In genomic region chr9:121415626-121416241, GRCm38 (mm10) we compare ENCODE assay signal across 8 mouse cellular contexts.
DNase-seq lines count a peak whose midpoint lies in the region; ATAC-seq lines count a peak whose summit lies in the region.

No protein-coding gene starts in this region.

- no peak overlapping the region for H3K9ac ChIP-seq in liver, embryonic 15.5 days
- no peak overlapping the region for H3K9ac ChIP-seq in liver, embryonic 12.5 days
- H3K9ac ChIP-seq in intestine, embryonic 16.5 days (ENCODE audit: low read depth, low read length), result peak overlapping the region; percentile 53
- H3K9ac ChIP-seq in forebrain, embryonic 15.5 days (replicated peaks), result no peak overlapping the region

- peak; percentile 79 for DNase-seq in cerebellum, adult 9-10 months
- peak; percentile 64 for DNase-seq in lung, postnatal 14 days
- no peak for DNase-seq in left cerebral cortex, adult 9 months (ENCODE audit: low spot score in 2 of 2)
- DNase-seq in thymus, adult 18-20 months, result no peak

- 76% methylated on average over 19 of the region's 19 CpGs for WGBS in liver, embryonic 15.5 days (ENCODE audit: insufficient replicate concordance)
- 78% methylated on average over 19 of the region's 19 CpGs for WGBS in liver, embryonic 12.5 days (ENCODE audit: insufficient replicate concordance)
- WGBS in intestine, embryonic 16.5 days, result 59% methylated on average over 19 of the region's 19 CpGs
- WGBS in forebrain, embryonic 15.5 days, result 83% methylated on average over 19 of the region's 19 CpGs

- ATAC-seq in liver, embryonic 15.5 days (ENCODE audit: insufficient read depth), result peak; percentile 42; the same call in 1 of the 2 replicates
- no peak for ATAC-seq in liver, embryonic 12.5 days
- ATAC-seq in intestine, embryonic 16.5 days, result peak; percentile 99
- no peak for ATAC-seq in forebrain, embryonic 15.5 days (replicated peaks)

- H3K4me1 ChIP-seq in liver, embryonic 15.5 days (replicated peaks), result peaks cover 28% of the 10 kb centered on the region
- H3K4me1 ChIP-seq in liver, embryonic 12.5 days, result peaks cover 13% of the 10 kb centered on the region
- H3K4me1 ChIP-seq in intestine, embryonic 16.5 days (ENCODE audit: control insufficient read depth, insufficient read depth, low read length), result peaks cover 22% of the 10 kb centered on the region
- H3K4me1 ChIP-seq in forebrain, embryonic 15.5 days, result no peaks in the 10 kb centered on the region

- no peaks in the 10 kb centered on the region for H3K36me3 ChIP-seq in liver, embryonic 15.5 days (replicated peaks)
- 0 out of 2 replicates have a peak, but pooled peaks cover 5% of the 10 kb centered on the region for H3K36me3 ChIP-seq in liver, embryonic 12.5 days
- H3K36me3 ChIP-seq in intestine, embryonic 16.5 days (ENCODE audit: control insufficient read depth, insufficient read depth, low read length), result no peaks in the 10 kb centered on the region
- H3K36me3 ChIP-seq in forebrain, embryonic 15.5 days, result peaks cover 8% of the 10 kb centered on the region

- H3K4me3 ChIP-seq in liver, embryonic 15.5 days (replicated peaks), result no peak overlapping the region
- H3K4me3 ChIP-seq in liver, embryonic 12.5 days, result no peak overlapping the region
- H3K4me3 ChIP-seq in intestine, embryonic 16.5 days (ENCODE audit: low read length), result peak overlapping the region; percentile 37
- H3K4me3 ChIP-seq in forebrain, embryonic 15.5 days, result no peak overlapping the region

- H3K4me2 ChIP-seq in liver, embryonic 15.5 days, result no peak overlapping the region
- H3K4me2 ChIP-seq in liver, embryonic 12.5 days, result no peak overlapping the region
- peak overlapping the region; percentile 45 for H3K4me2 ChIP-seq in intestine, embryonic 16.5 days (ENCODE audit: low read depth, low read length)
- no peak overlapping the region for H3K4me2 ChIP-seq in forebrain, embryonic 15.5 days (replicated peaks)

- no peaks in the 10 kb centered on the region for H3K27me3 ChIP-seq in liver, embryonic 15.5 days
- no peaks in the 10 kb centered on the region for H3K27me3 ChIP-seq in liver, embryonic 12.5 days (replicated peaks)
- no peaks in the 10 kb centered on the region for H3K27me3 ChIP-seq in intestine, embryonic 16.5 days (replicated peaks; ENCODE audit: control insufficient read depth, insufficient read depth, low read length)
- no peaks in the 10 kb centered on the region for H3K27me3 ChIP-seq in forebrain, embryonic 15.5 days

- no peak overlapping the region for H3K27ac ChIP-seq in liver, embryonic 15.5 days (replicated peaks)
- no peak overlapping the region for H3K27ac ChIP-seq in liver, embryonic 12.5 days
- peak overlapping the region; percentile 67 for H3K27ac ChIP-seq in intestine, embryonic 16.5 days (ENCODE audit: low read length)
- no peak overlapping the region for H3K27ac ChIP-seq in forebrain, embryonic 15.5 days (replicated peaks)

- no peaks in the 10 kb centered on the region for H3K9me3 ChIP-seq in liver, embryonic 15.5 days (replicated peaks)
- H3K9me3 ChIP-seq in liver, embryonic 12.5 days (replicated peaks), result no peaks in the 10 kb centered on the region
- H3K9me3 ChIP-seq in intestine, embryonic 16.5 days (ENCODE audit: control insufficient read depth, low read length), result no peaks in the 10 kb centered on the region
- H3K9me3 ChIP-seq in forebrain, embryonic 15.5 days, result no peaks in the 10 kb centered on the region

Comparison
In these comparisons a context has a peak if more than half of its experiments do, and no peak if none do; other contexts are left out.
1. ATAC-seq: peak in liver, embryonic 15.5 days (single experiment) and intestine, embryonic 16.5 days (single experiment); none in liver, embryonic 12.5 days (single experiment) and forebrain, embryonic 15.5 days (single experiment).
2. DNase-seq: peak in cerebellum, adult 9-10 months (single experiment) and lung, postnatal 14 days (single experiment); none in left cerebral cortex, adult 9 months (0 of 2) and thymus, adult 18-20 months (0 of 2).